Mouse (Mus musculus) retina, postnatal 7 days (tissue): ENCODE measurements at regions not wholly inside any gene's neighbourhood (a gene's known extent, or its start where the extent isn't known, plus 50 kb on each side); places are given as distances from the start of the nearest gene placed in this dataset.

ENCODE experiments used
- DNase-seq: peaks from one replicate; pipeline ENCODE4 v3.0.0-alpha.2; 2012; ENCODE audit warnings: low read depth, low spot score

GRCm38 (mm10) chr2:80973217-80973616 lies 356.2 kb downstream of the Nup35 start:
- DNase-seq: no peak

GRCm38 (mm10) chr2:80998296-80998695 lies 381.3 kb downstream of the Nup35 start:
- DNase-seq: no peak

GRCm38 (mm10) chr2:81007071-81007470 lies 390.0 kb downstream of the Nup35 start:
- no peak for DNase-seq

DNA sequence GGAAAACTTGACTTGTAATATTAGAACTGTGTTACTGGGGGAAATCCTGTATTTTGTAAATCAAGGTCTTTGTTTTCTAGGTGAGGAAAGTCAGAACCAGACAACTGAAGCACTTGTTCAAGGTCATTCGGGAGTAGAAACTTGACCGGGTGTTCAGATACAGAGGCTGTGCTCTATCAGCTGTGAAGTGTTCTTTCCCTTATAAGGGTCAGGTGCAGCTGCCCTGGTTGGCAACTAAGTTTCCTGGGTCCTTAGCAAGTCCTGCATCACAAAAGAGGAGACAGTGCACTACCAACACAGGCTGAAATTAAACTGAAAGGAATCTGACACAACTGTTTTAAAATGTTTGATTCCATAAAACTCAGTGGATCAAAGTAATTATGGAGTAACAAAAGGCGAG lies 406.6 kb downstream of the Nup35 start:
- DNase-seq: no peak
